Mouse (Mus musculus): ENCODE results near the gene Serac1.

DNA sequence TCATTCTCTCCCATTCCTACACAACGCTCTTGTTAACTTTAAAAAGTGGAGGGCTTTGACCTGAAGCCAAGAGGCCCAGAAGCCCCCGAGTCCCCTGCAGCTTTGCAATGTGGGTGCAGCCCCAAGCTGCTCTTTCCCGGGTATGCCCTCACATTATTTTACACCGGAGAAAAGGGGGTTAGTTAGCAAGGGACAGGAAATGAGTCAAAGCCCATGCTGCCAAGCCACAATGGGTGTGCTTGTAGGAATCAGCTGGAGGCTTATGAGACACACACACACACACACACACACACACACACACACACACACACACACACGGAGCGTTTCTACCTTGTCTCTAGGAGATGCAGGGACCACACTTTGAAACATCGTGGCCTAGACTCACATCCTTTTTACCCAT, 77.7 kb downstream of the Serac1 start:
- TF ChIP-seq CTCF (IDR thresholded peaks at IDR 0.05; ENCODE audit: extremely low read depth, insufficient read depth, low read length) (no peak), POLR2A (IDR thresholded peaks at IDR 0.05; ENCODE audit: extremely low read depth, insufficient read depth, low read length) (no peak)
